Mouse (Mus musculus): Measurements from ENCODE around the gene Zxdc.

Gene Zxdc

GRCm38 (mm10) chr6:90377708-90378107, 8.4 kb downstream of the Zxdc start:
- DNase-seq (ENCODE audit: low read depth, low spot score), result no peak

DNA sequence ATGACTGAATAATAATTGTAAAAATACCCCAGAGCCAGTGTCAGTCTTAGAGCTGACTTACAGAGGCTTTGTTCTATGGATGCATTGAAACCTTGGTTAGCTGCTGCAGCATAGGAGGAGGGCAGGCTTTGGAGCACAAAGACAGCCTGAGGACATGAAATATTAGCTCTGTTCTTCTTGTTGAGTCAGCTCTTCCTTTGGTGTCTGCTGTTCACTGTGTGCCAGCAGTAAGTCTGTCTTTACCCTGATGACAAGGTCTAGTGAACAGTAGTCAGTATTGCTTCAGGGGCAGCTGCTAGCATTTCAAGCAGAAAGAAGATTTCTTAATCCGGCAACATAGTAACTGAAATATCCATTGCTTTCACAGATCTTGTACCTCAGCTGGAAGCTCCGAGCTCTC, 12.2 kb downstream of the Zxdc start:
- no peak for DNase-seq (ENCODE audit: low read depth, low spot score)

- no peak for DNase-seq (ENCODE audit: low read depth, low spot score)
Measured at GRCm38 (mm10) chr6:90390629-90391028, 21.3 kb downstream of the Zxdc start.

GRCm38 (mm10) chr6:90393948-90394347, 24.7 kb downstream of the Zxdc start:
- no peak for DNase-seq (ENCODE audit: low read depth, low spot score)

GRCm38 (mm10) chr6:90395751-90396150, 26.5 kb downstream of the Zxdc start:
- no peak for DNase-seq (ENCODE audit: low read depth, low spot score)

DNA sequence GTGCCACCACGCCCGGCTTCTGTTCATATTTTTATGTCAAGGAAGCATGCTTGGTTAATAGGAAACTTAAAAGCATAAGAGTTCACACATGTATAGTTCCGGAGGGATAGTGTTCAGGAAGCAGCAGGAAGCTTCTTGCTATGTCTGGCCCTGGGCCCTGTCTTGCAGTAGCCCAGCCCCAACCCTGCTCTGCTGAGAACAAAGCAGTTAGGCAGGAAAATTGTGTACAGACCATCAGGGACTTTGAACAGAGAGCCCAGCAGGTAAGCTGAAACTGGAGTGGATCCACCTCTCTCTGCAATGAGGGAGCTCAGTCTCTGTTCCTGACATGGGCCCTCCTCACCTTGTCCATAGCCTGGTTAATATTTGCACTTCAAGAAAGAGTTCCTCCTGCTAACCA, 28.0 kb downstream of the Zxdc start:
- DNase-seq (ENCODE audit: low read depth, low spot score), result no peak

- no peak for DNase-seq (ENCODE audit: low read depth, low spot score)
Measured at GRCm38 (mm10) chr6:90408632-90409031, 39.3 kb downstream of the Zxdc start.

DNA sequence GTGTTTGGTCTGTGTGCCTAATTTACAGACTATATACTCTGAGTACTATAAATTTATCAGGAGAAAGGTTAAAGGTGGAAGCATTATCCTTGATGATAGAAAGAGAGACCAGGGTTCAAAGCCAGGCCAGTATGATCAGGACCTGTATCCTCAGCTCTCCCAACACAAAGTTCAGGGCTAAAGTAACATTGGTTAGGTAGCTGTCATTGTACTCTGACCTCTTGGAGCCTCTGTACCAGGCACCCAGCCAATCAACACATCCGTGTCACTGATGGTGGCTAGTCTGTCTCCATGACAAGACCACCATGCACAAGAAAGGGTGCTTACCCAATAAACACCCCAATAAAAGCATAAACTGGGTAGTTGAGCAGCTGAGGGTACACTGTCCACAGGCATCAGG, 41.7 kb downstream of the Zxdc start:
- no peak for DNase-seq (ENCODE audit: low read depth, low spot score)

- no peak for DNase-seq (ENCODE audit: low read depth, low spot score)
Measured at GRCm38 (mm10) chr6:90411926-90412325, 42.6 kb downstream of the Zxdc start.

DNA sequence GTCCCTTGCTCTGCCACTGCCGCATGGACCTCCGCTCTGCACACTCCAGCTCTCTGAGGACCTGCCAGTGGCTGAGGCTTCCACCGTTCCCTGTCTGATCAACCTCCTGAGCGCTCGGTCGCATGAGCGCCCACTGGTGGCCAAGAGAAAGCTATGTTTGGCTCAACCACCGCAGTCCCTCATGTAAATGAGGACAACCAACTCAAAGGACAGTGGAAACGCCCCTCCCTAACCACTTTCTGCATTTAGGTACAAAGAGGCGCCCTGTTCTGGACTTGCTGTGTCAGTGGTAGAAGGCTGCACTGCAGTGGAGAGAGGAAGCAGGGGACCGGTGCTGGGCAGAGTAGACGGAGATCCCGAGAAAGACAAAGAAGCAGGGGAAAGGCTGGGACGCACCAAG, 53.3 kb downstream of the Zxdc start:
- DNase-seq (ENCODE audit: low read depth, low spot score), result peak; percentile 46

- no peak for DNase-seq (ENCODE audit: low read depth, low spot score)
Measured at GRCm38 (mm10) chr6:90425361-90425760, 56.1 kb downstream of the Zxdc start.

GRCm38 (mm10) chr6:90426003-90426402, 56.7 kb downstream of the Zxdc start:
- DNase-seq (ENCODE audit: low read depth, low spot score), result no peak

DNA sequence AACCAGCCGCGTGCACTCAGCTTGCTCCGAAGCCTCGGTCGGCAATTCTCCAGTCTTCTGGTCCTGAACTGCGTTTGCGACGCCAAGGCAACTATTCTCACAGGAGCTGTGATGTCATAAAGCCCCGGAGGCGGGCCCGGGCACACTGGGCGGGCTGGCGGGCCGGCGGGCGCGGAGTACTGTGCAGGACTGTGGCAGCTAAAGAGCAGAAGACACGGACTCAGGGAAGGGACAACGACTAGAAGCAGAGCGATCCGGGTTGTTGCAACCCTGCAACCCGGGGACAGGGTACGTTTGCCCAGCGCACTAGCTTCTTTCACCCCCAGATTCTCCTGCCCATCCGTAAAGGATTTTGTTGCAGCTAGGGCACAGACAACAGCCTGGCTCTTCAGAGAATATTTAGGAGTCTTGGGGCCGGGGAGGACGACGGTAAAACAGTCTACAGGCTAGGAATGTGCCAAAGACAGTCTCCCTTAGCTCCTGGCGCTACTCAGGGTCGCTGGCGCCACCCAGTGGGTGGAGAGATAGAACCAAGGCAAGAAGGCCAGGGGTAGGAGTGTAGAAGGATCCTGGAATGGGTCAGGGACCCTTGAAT, 59.2 kb downstream of the Zxdc start, which contains the start of gene Cfap100:
Gene Cfap100 (minus strand): TSS at position 418 of the 595 bp plus-strand sequence.
- peak; percentile 29 for DNase-seq (ENCODE audit: low read depth, low spot score)

DNA sequence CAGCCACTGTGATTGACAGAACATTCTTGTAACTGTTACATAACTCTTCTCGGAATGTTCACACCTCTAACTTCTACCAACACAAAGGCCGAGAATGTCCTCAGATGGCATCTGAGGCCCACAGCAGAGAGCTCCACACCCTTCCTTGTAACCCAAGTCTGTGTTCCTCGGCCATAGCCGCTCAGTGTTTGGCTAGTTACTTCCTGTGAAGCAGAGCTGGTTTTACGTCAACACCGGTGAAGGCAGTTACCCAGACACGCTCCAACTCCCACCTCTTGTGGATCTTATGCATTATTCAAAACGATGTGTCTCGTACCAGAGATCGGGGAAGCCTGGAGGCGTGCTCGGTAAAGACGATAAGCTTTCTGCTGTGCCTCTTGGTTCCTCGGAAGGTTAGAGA, 60.6 kb downstream of the Zxdc start:
- DNase-seq (ENCODE audit: low read depth, low spot score), result peak; percentile 81

DNA sequence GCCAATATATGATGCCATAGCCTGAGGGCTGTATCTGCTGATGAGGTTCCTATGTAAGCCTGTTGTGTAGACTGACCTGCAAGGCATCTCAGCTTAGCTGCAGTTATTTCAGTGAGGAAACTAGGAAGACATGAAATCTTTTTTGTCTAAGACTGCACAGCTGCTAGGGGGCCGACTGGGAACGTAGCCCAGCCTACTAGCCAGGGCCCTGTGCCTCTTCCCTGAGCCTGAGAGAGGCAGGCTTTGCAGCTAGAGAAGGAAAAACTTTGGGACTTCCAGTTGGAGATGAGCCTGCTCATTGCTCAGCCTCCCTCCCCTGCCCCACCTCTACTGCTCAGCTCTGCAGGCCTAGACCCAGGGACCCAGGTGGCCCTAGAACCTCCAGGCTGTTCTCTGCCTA, 62.2 kb downstream of the Zxdc start:
- DNase-seq (ENCODE audit: low read depth, low spot score), result peak; percentile 74

DNA sequence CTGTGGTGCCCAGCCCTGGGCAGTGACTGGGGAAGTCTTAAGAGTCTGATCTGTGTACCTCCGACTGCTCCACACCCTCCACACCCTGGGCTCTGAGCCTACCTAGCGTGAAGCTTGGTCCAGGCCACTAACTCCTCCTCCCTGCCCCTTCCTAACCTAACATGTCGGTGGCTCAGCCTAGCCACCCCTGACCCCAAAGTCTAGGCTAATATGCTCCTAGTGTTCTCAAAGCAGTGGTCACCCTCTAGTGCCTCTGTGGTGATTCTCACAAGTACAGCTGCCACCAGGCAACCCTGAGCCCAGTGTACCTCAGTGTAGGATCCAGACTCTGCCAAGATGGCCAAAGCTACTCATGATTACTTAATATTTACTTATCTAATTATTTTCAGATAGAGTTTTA, 65.4 kb downstream of the Zxdc start:
- DNase-seq (ENCODE audit: low read depth, low spot score), result no peak

- DNase-seq (ENCODE audit: low read depth, low spot score), result no peak
Measured at GRCm38 (mm10) chr6:90435195-90435618, 65.9 kb downstream of the Zxdc start.

- DNase-seq (ENCODE audit: low read depth, low spot score), result no peak
Measured at GRCm38 (mm10) chr6:90436192-90436907, 67.1 kb downstream of the Zxdc start.

- no peak for DNase-seq (ENCODE audit: low read depth, low spot score)
Measured at GRCm38 (mm10) chr6:90437041-90437440, 67.7 kb downstream of the Zxdc start.

DNA sequence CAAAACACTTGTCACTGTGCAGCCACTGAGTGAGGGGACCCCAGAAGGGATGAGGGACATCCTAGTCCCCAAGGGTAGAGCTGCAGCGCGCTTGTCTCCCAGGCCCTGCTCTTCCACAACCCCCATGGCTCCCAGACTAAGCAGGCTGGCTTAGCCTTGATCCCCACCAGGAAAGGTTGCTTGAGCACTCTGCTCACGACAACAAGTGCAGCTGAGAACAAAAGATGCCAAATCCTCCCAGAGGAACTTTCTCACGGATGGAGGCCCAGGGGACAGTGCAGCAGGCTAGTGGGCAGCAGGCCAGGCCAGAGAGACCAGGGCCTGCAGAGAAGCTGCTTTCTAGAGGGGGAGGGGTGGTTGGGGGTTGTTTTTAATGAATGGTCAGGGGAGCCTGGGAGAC, 77.6 kb downstream of the Zxdc start:
- DNase-seq (ENCODE audit: low read depth, low spot score), result no peak

- peak; percentile 48 for DNase-seq (ENCODE audit: low read depth, low spot score)
Measured at GRCm38 (mm10) chr6:90450179-90450578, 80.9 kb downstream of the Zxdc start.

DNA sequence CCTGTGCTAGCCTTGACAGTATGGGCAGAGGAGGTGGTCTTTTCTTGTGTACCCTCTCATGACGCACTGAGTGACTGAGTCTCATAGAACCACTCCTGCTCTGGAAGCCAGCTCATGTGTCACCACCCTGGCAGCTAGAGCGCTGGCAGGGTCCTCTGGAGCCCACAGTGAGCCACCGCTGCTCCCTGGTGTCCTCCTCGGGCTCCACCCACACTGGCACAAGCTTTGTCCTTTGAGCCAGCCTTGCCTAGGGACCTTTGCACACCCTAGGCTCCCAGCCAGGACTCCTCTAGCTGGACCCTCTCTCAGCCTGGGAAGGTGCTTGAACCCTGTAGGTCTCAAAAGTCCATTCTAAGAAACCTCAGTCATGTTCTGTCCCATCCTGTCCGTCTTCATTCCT, 81.4 kb downstream of the Zxdc start:
- no peak for DNase-seq (ENCODE audit: low read depth, low spot score)

- DNase-seq (ENCODE audit: low read depth, low spot score), result no peak
Measured at GRCm38 (mm10) chr6:90451512-90451911, 82.2 kb downstream of the Zxdc start.

Data from telencephalon, adult 2 months (tissue).